ENCODE assay signal across 8 mouse cellular contexts in genomic region chr1:156184158-156184571, GRCm38 (mm10). TPM values are rescaled to one million over a fixed set of nuclear protein-coding genes. Genes with fewer than 3 reads are reported as not detected.
A peak's percentile ranks its signal among the peaks of the same experiment; 100 is the strongest.
DNase-seq lines count a peak whose midpoint lies in the region; ATAC-seq and TF ChIP-seq lines count a peak whose summit lies in the region.

No protein-coding gene starts in this region.

- WGBS in hindbrain, embryonic 13.5 days = 21% methylated on average over 11 of the region's 11 CpGs
- WGBS in liver, postnatal 0 days (ENCODE audit: insufficient replicate concordance) = 21% methylated on average over 11 of the region's 11 CpGs

- H3K9ac ChIP-seq in hindbrain, embryonic 13.5 days = 0 out of 2 replicates have a peak overlapping the region, but pooled peaks have one; percentile 5
- H3K9ac ChIP-seq in liver, postnatal 0 days (replicated peaks) = no peak overlapping the region

- TF ChIP-seq CTCF in liver, postnatal 0 days (IDR thresholded peaks at IDR 0.05; ENCODE audit: low read depth) = no peak

- TF ChIP-seq EP300 in liver, postnatal 0 days (IDR thresholded peaks at IDR 0.05; ENCODE audit: low read depth) = no peak

- H3K27ac ChIP-seq in hindbrain, embryonic 13.5 days = peak overlapping the region; percentile 60; the same call in 1 of the 2 replicates
- no peak overlapping the region for H3K27ac ChIP-seq in liver, postnatal 0 days (ENCODE audit: low read depth)

- peak; percentile 92 for DNase-seq in MN1 (ENCODE audit: low spot score)
- peak; percentile 70 for DNase-seq in adrenal gland, adult 2 months
- DNase-seq in liver, postnatal 0 days = no peak
- no peak for DNase-seq in frontal cortex, postnatal 14 days (ENCODE audit: low spot score in 2 of 2)
- no peak for DNase-seq in spleen, postnatal 14 days (ENCODE audit: low spot score in 2 of 2)
- DNase-seq in adipocyte (ENCODE audit: low spot score) = no peak
- no peak for DNase-seq in right cerebral cortex, postnatal 36 days (ENCODE audit: low spot score in 2 of 2)

- no peak overlapping the region for H3K4me3 ChIP-seq in hindbrain, embryonic 13.5 days
- H3K4me3 ChIP-seq in liver, postnatal 0 days (ENCODE audit: low read depth, low read length) = no peak overlapping the region

- ATAC-seq in hindbrain, embryonic 13.5 days (ENCODE audit: low FRiP score) = no peak
- ATAC-seq in liver, postnatal 0 days = peak; percentile 19; the same call in 1 of the 2 replicates

- H3K4me1 ChIP-seq in hindbrain, embryonic 13.5 days (replicated peaks) = peaks cover 42% of the 10 kb centered on the region
- H3K4me1 ChIP-seq in liver, postnatal 0 days (ENCODE audit: insufficient read depth) = peaks cover 5% of the 10 kb centered on the region

- no peak overlapping the region for H3K4me2 ChIP-seq in hindbrain, embryonic 13.5 days
- H3K4me2 ChIP-seq in liver, postnatal 0 days (ENCODE audit: low read depth, low read length) = peak overlapping the region; percentile 39

- H3K9me3 ChIP-seq in hindbrain, embryonic 13.5 days = no peaks in the 10 kb centered on the region
- H3K9me3 ChIP-seq in liver, postnatal 0 days (ENCODE audit: low read length) = no peaks in the 10 kb centered on the region

- no peaks in the 10 kb centered on the region for H3K27me3 ChIP-seq in hindbrain, embryonic 13.5 days
- H3K27me3 ChIP-seq in liver, postnatal 0 days (ENCODE audit: insufficient read depth, low read length) = no peaks in the 10 kb centered on the region

- H3K36me3 ChIP-seq in hindbrain, embryonic 13.5 days = no peaks in the 10 kb centered on the region
- no peaks in the 10 kb centered on the region for H3K36me3 ChIP-seq in liver, postnatal 0 days (replicated peaks; ENCODE audit: insufficient read depth, low read length)

RNA-seq across cellular contexts. Expression of gene Fam163a, which starts 20.7 kb away (rescaled TPM):
- total RNA-seq in adrenal gland, adult 2 months (2021) = 10 to 100 TPM in 1 of 2 experiments, 1 to 10 TPM in 1; 9.1 to 15.7 TPM
- 4.3 and 4.9 TPM in 2 replicates for polyA plus RNA-seq in adrenal gland, adult 2 months (2012; rRNA removed)
- polyA plus RNA-seq in hindbrain, embryonic 13.5 days (2015; fragmentation: Nextera tagmentation; extraction: Ambion mirVana) = 4.3 and 6.4 TPM in 2 replicates
- polyA plus RNA-seq in liver, postnatal 0 days (2015; fragmentation: Nextera tagmentation; extraction: Ambion mirVana) = 0.05 and 0.07 TPM in 2 replicates

Comparison
In these comparisons a context has a peak if more than half of its experiments do, and no peak if none do; other contexts are left out.
1. DNase-seq: peak in MN1 (single experiment) and adrenal gland, adult 2 months (single experiment); none in liver, postnatal 0 days (single experiment), frontal cortex, postnatal 14 days (0 of 2), spleen, postnatal 14 days (0 of 2), adipocyte (single experiment) and right cerebral cortex, postnatal 36 days (0 of 2).